Mouse (Mus musculus): ENCODE results near the gene Acot8. TPM values are rescaled to one million over a fixed set of nuclear protein-coding genes. Genes with fewer than 3 reads are reported as not detected.

The Acot8 gene
- total and polyA plus RNA-seq, 3 experiments, result 30.9 to 40.3 TPM; not detected in 1

DNA sequence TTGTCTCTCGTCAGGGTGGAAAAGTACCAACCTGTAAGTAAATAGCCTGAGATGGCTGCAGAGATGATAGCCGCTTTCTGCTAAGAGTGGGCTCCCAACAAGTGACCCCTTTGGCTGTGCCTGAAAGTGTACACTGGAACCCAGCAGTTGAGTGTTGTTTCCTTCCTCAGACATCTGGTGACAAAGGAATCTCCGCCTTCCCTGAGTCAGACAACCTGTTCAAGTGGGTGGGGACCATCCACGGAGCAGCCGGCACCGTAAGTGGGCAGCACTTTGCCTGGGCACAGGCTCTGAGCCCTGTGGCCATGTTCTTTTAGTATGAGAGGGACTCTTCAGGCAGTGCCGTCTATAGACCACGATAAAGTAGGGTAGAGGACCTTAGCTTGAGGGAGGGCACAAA is 33.6 kb downstream of the Acot8 start:
- H3K4me1 ChIP-seq (ENCODE audit: control insufficient read depth in 1 of 2, insufficient read depth in 2 of 2, low read length in 2 of 2), result peaks cover 3 to 29% of the 10 kb centered on the region in 2 experiments; a peak in 3 of 4 replicates

DNA sequence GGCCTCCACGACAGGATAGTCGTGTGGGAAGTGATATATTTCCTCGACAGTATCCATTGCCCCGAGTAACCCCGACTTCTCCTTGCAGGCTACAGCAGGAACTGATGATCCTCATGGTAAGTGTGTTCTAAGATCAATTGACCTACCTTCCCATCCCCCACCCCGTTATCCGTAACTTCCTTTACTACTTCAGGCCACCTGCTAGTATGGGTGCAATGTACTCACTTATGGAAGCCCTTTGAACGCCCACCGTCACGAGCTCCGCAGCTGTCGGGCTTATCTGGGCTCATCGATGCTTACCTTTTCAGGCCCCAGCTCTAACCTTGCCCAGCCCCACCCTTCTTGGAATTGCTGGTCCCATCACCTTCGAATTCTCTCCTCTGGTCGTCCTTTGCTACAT is 34.4 kb downstream of the Acot8 start:
- DNase-seq (ENCODE audit: low read depth, low spot score), result peak; percentile 68
- Histone ChIP-seq H3K9ac (ENCODE audit: control insufficient read depth, low read depth, low read length, poor library complexity, severe bottlenecking) (peak overlapping the region; percentile 96), H3K9me3 (replicated peaks; ENCODE audit: insufficient read depth, low read length) (no peaks in the 10 kb centered on the region), H3K27me3 (ENCODE audit: control insufficient read depth in 1 of 2, insufficient read depth in 2 of 2, low read length in 2 of 2) (no peaks in the 10 kb centered on the region), H3K27ac (ENCODE audit: control insufficient read depth, low read depth, low read length) (peak overlapping the region; percentile 83), H3K36me3 (ENCODE audit: control insufficient read depth in 1 of 2, insufficient read depth in 2 of 2, low read length in 2 of 2) (peaks cover 2 to 27% of the 10 kb centered on the region in 2 experiments), H3K4me1 (ENCODE audit: control insufficient read depth in 1 of 2, insufficient read depth in 2 of 2, low read length in 2 of 2) (peaks cover 3 to 29% of the 10 kb centered on the region in 2 experiments; a peak in 3 of 4 replicates), H3K79me2 (ENCODE audit: control insufficient read depth, insufficient read depth, low read length, poor library complexity) (peaks cover 24% of the 10 kb centered on the region), H3K4me3 (ENCODE audit: control insufficient read depth in 1 of 2, insufficient read depth in 1 of 2, low read depth in 2 of 2, low read length in 2 of 2) (peak overlapping the region; percentile 81 to 94)
- TF ChIP-seq POLR2A (IDR thresholded peaks at IDR 0.05; ENCODE audit: control insufficient read depth in 1 of 2, insufficient read depth in 1 of 2, low read depth in 1 of 2, low read length in 2 of 2, poor library complexity in 1 of 2) (peak in 1 of 2 experiments; percentile 30; a peak in 2 of 4 replicates), CHD1 (IDR thresholded peaks at IDR 0.05; ENCODE audit: low read depth, low read length) (peak; percentile 76; the same call in 1 of the 2 replicates), TBP (IDR thresholded peaks at IDR 0.05; ENCODE audit: low read depth, low read length) (0 out of 2 replicates have a peak, but pooled peaks have one; percentile 26), MAFK (IDR thresholded peaks at IDR 0.05; ENCODE audit: borderline replicate concordance, low read depth, low read length) (no peak), MYC (IDR thresholded peaks at IDR 0.05; ENCODE audit: low read depth, low read length) (peak; percentile 53), POLR2AphosphoS2 (IDR thresholded peaks at IDR 0.05; ENCODE audit: low read length) (no peak), HCFC1 (IDR thresholded peaks at IDR 0.05; ENCODE audit: low read depth, low read length) (no peak), ZNF384 (IDR thresholded peaks at IDR 0.05; ENCODE audit: low read depth, low read length) (no peak)

More for the DNA sequence above, 33.6 kb downstream of the Acot8 start:
- TF ChIP-seq UBTF (IDR thresholded peaks at IDR 0.05; ENCODE audit: borderline replicate concordance, insufficient read depth, low read depth, low read length) (no peak), ZNF384 (IDR thresholded peaks at IDR 0.05; ENCODE audit: low read depth, low read length) (no peak), ZC3H11A (IDR thresholded peaks at IDR 0.05; ENCODE audit: low read depth, low read length) (no peak), RAD21 (IDR thresholded peaks at IDR 0.05; ENCODE audit: low read depth, low read length) (no peak)
- peaks cover 2 to 27% of the 10 kb centered on the region in 2 experiments for H3K36me3 ChIP-seq (ENCODE audit: control insufficient read depth in 1 of 2, insufficient read depth in 2 of 2, low read length in 2 of 2)
- H3K79me2 ChIP-seq (ENCODE audit: control insufficient read depth, insufficient read depth, low read length, poor library complexity), result peaks cover 24% of the 10 kb centered on the region
- H3K27ac ChIP-seq (ENCODE audit: control insufficient read depth, low read depth, low read length), result peak overlapping the region; percentile 83
- peak overlapping the region; percentile 81 to 94 for H3K4me3 ChIP-seq (ENCODE audit: control insufficient read depth in 1 of 2, insufficient read depth in 1 of 2, low read depth in 2 of 2, low read length in 2 of 2)
- H3K9ac ChIP-seq (ENCODE audit: control insufficient read depth, low read depth, low read length, poor library complexity, severe bottlenecking), result peak overlapping the region; percentile 96
- H3K9me3 ChIP-seq (replicated peaks; ENCODE audit: insufficient read depth, low read length), result no peaks in the 10 kb centered on the region
- H3K27me3 ChIP-seq (ENCODE audit: control insufficient read depth in 1 of 2, insufficient read depth in 2 of 2, low read length in 2 of 2), result no peaks in the 10 kb centered on the region
- DNase-seq (ENCODE audit: low read depth, low spot score), result peak; percentile 52

DNA sequence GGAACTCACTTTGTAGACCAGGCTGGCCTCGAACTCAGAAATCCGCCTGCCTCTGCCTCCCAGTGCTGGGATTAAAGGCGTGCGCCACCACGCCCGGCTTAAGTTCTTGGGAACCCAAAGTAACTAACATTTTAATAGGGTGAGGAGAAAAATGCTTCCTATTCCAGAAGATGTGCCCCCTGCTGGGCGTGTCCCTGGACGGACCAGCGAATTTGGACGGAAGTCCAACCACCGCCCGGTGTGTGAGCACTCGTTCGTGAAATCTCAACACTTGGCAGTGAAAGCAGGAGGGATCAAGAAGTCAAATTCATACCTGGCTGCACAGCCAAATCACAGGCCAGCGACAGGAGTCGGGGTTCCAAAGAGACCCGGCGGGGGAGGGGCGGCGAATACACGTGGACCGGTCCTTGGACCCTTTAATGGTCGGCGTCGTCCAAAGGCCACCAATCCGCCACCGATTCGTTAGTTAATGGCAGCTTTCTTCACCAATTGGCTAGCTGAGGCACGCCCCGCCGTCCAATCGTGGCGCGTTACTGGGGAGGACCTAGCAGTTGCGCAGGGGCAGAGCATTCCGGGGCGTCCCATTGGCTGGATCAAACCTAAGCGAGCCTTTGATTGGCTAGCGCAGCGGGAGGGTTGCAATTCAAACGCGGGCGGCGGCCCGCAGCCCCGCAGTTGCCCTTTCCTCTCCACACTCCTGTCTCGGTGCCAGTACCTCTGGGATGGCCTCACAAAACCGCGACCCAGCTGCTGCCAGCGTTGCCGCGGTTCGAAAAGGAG is 35.2 kb downstream of the Acot8 start, which contains the start of gene Ube2c:
Gene Ube2c (plus strand): TSS at position 641 of the 780 bp plus-strand sequence.
- Histone ChIP-seq H3K27me3 (ENCODE audit: control insufficient read depth in 1 of 2, insufficient read depth in 2 of 2, low read length in 2 of 2) (no peaks in the 10 kb centered on the region), H3K4me1 (ENCODE audit: control insufficient read depth in 1 of 2, insufficient read depth in 2 of 2, low read length in 2 of 2) (peaks cover 3 to 29% of the 10 kb centered on the region in 2 experiments; a peak in 3 of 4 replicates), H3K36me3 (ENCODE audit: control insufficient read depth in 1 of 2, insufficient read depth in 2 of 2, low read length in 2 of 2) (peaks cover 2 to 27% of the 10 kb centered on the region in 2 experiments)
- TF ChIP-seq TAL1 (IDR thresholded peaks at IDR 0.05; ENCODE audit: low read length) (no peak), EP300 (IDR thresholded peaks at IDR 0.05; ENCODE audit: low read depth in 1 of 2, low read length in 2 of 2) (no peak), MAX (IDR thresholded peaks at IDR 0.05; ENCODE audit: low read length) (peak; percentile 97), ZMIZ1 (IDR thresholded peaks at IDR 0.05; ENCODE audit: low read depth, low read length) (peak; percentile 77), POLR2AphosphoS2 (IDR thresholded peaks at IDR 0.05; ENCODE audit: low read length) (peak; percentile 84), E2F4 (IDR thresholded peaks at IDR 0.05; ENCODE audit: borderline replicate concordance, low read depth, low read length) (peak; percentile 70; the same call in 1 of the 2 replicates), MYB (IDR thresholded peaks at IDR 0.05; ENCODE audit: low read depth, low read length) (no peak), SIN3A (IDR thresholded peaks at IDR 0.05; ENCODE audit: low read length) (peak; percentile 86), USF2 (IDR thresholded peaks at IDR 0.05; ENCODE audit: borderline replicate concordance in 1 of 2, insufficient read depth in 1 of 2, low read depth in 1 of 2, low read length in 2 of 2) (no peak), MYC (IDR thresholded peaks at IDR 0.05; ENCODE audit: low read depth, low read length) (peak; percentile 98), MEF2A (IDR thresholded peaks at IDR 0.05; ENCODE audit: extremely low read depth, insufficient replicate concordance, low read depth, low read length, poor library complexity, severe bottlenecking) (no peak), CHD2 (IDR thresholded peaks at IDR 0.05; ENCODE audit: low read length) (peak; percentile 95), ZKSCAN1 (IDR thresholded peaks at IDR 0.05; ENCODE audit: low read depth, low read length) (no peak), ZC3H11A (IDR thresholded peaks at IDR 0.05; ENCODE audit: low read depth, low read length) (no peak), ZNF384 (IDR thresholded peaks at IDR 0.05; ENCODE audit: low read depth, low read length) (no peak)

More for the DNA sequence above, 35.2 kb downstream of the Acot8 start, which contains the start of gene Ube2c:
- H3K9me3 ChIP-seq (replicated peaks; ENCODE audit: insufficient read depth, low read length), result no peaks in the 10 kb centered on the region
- peaks cover 24% of the 10 kb centered on the region for H3K79me2 ChIP-seq (ENCODE audit: control insufficient read depth, insufficient read depth, low read length, poor library complexity)
- peak within 1 kb of the TSS; percentile 81 to 94 for H3K4me3 ChIP-seq (ENCODE audit: control insufficient read depth in 1 of 2, insufficient read depth in 1 of 2, low read depth in 2 of 2, low read length in 2 of 2)
- peak; percentile 99 for DNase-seq (ENCODE audit: low read depth, low spot score)
- H3K9ac ChIP-seq (ENCODE audit: control insufficient read depth, low read depth, low read length, poor library complexity, severe bottlenecking), result peak within 1 kb of the TSS; percentile 96
- H3K27ac ChIP-seq (ENCODE audit: control insufficient read depth, low read depth, low read length), result peak within 1 kb of the TSS; percentile 83

Data from MEL (cell line).